In the genomic region with DNA sequence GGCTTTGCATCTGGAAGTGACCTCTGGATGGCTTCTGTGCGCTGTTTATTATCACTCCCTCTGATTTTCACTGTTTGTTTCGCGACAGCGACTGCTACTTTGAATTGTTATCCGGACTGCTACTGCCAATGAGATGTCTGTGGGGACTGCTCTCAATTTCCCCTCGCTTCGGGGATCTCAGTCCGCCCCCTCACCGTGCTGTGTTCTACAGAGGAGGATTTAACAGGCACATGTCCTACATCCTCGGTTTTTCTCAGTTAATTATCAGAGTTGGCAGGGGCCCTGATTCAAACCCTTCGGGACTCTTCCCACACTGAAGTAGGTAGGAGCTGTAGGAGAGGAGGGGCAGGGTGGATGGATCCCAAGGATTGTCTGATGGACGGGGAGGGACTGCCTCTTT, we compare ENCODE assay signal across 14 mouse cellular contexts.
"Had no signal": no experiment of that assay in that cellular context is flagged by ENCODE, and none has a peak within 500 bp of the region (broad histone marks: within the 10 kb centered on the region; RNA-seq: fewer than 3 reads in every experiment).

No protein-coding gene starts in this region.

- H3K4me2 ChIP-seq: liver, embryonic 13.5 days; lung, embryonic 14.5 days; midbrain, embryonic 13.5 days had no signal

- DNase-seq: kidney, adult 2 months; kidney, postnatal 10 days; kidney, postnatal 36 days; liver, embryonic 13.5 days; lung, embryonic 14.5 days; thymus, adult 18-20 months; thymus, postnatal 14 days; thymus, postnatal 4 days had no signal

- ATAC-seq: intestine, postnatal 0 days; lung, postnatal 0 days; midbrain, embryonic 13.5 days; midbrain, embryonic 16.5 days had no signal

- H3K27me3 ChIP-seq: liver, embryonic 13.5 days; midbrain, embryonic 13.5 days had no signal

- H3K4me3 ChIP-seq: left cerebral cortex, adult 2 months; liver, embryonic 13.5 days; midbrain, embryonic 13.5 days had no signal

- H3K27ac ChIP-seq: left cerebral cortex, adult 2 months; liver, embryonic 13.5 days; macrophage; midbrain, embryonic 13.5 days had no signal

- H3K4me1 ChIP-seq: liver, embryonic 13.5 days; midbrain, embryonic 13.5 days had no signal

- H3K36me3 ChIP-seq: liver, embryonic 13.5 days; midbrain, embryonic 13.5 days had no signal

- H3K9ac ChIP-seq: liver, embryonic 13.5 days; lung, embryonic 14.5 days; midbrain, embryonic 13.5 days had no signal

- H3K9me3 ChIP-seq: liver, embryonic 13.5 days; midbrain, embryonic 13.5 days had no signal
